Mouse (Mus musculus): Measurements from ENCODE around the gene Elk4. TPM values are rescaled to one million over a fixed set of nuclear protein-coding genes. Genes with fewer than 3 reads are reported as not detected.
A peak's percentile ranks its signal among the peaks of the same experiment; 100 is the strongest.

Gene Elk4
- polyA plus RNA-seq, 1 experiment from 2014 or later: 19.0 TPM

GRCm38 (mm10) chr1:132058558-132058957, 51.2 kb downstream of the Elk4 start:
- no peaks in the 10 kb centered on the region for H3K36me3 ChIP-seq (ENCODE audit: insufficient read depth, low read length)
- no peak for ATAC-seq (ENCODE audit: low FRiP score, low TSS enrichment)
- no peak overlapping the region for H3K27ac ChIP-seq (ENCODE audit: low read length)
- H3K4me1 ChIP-seq (ENCODE audit: insufficient read depth, low read length): peaks cover 17% of the 10 kb centered on the region
- H3K9me3 ChIP-seq (ENCODE audit: low read length): no peaks in the 10 kb centered on the region
- no peak overlapping the region for H3K4me2 ChIP-seq (replicated peaks; ENCODE audit: low read depth, low read length)
- 95% methylated on average over 5 of the region's 5 CpGs for WGBS
- no peak overlapping the region for H3K9ac ChIP-seq (replicated peaks; ENCODE audit: low read length)
- H3K27me3 ChIP-seq (ENCODE audit: insufficient read depth, low read length): no peaks in the 10 kb centered on the region
- H3K4me3 ChIP-seq (ENCODE audit: low read length): no peak overlapping the region

- Histone ChIP-seq H3K9ac (replicated peaks; ENCODE audit: low read length) (no peak overlapping the region), H3K36me3 (ENCODE audit: insufficient read depth, low read length) (no peaks in the 10 kb centered on the region), H3K9me3 (ENCODE audit: low read length) (no peaks in the 10 kb centered on the region), H3K27ac (ENCODE audit: low read length) (no peak overlapping the region), H3K4me1 (ENCODE audit: insufficient read depth, low read length) (peaks cover 17% of the 10 kb centered on the region), H3K27me3 (ENCODE audit: insufficient read depth, low read length) (peaks cover 2% of the 10 kb centered on the region; the same call in 1 of the 2 replicates), H3K4me2 (replicated peaks; ENCODE audit: low read depth, low read length) (no peak overlapping the region), H3K4me3 (ENCODE audit: low read length) (no peak overlapping the region)
- WGBS: 39% methylated on average over 7 of the region's 7 CpGs
- no peak for ATAC-seq (ENCODE audit: low FRiP score, low TSS enrichment)
Observed at GRCm38 (mm10) chr1:132060036-132060769, 52.8 kb downstream of the Elk4 start.

- peak; percentile 52 for ATAC-seq (ENCODE audit: low FRiP score, low TSS enrichment)
- Histone ChIP-seq H3K4me1 (ENCODE audit: insufficient read depth, low read length) (peaks cover 17% of the 10 kb centered on the region), H3K36me3 (ENCODE audit: insufficient read depth, low read length) (no peaks in the 10 kb centered on the region), H3K4me3 (ENCODE audit: low read length) (no peak overlapping the region), H3K9me3 (ENCODE audit: low read length) (no peaks in the 10 kb centered on the region), H3K27me3 (ENCODE audit: insufficient read depth, low read length) (peaks cover 16% of the 10 kb centered on the region; the same call in 1 of the 2 replicates), H3K27ac (ENCODE audit: low read length) (peak overlapping the region; percentile 28), H3K4me2 (replicated peaks; ENCODE audit: low read depth, low read length) (no peak overlapping the region), H3K9ac (replicated peaks; ENCODE audit: low read length) (no peak overlapping the region)
- 22% methylated on average over 6 of the region's 6 CpGs for WGBS
Observed at GRCm38 (mm10) chr1:132061750-132062541, 54.5 kb downstream of the Elk4 start.

- no peak overlapping the region for H3K9ac ChIP-seq (replicated peaks; ENCODE audit: low read length)
- H3K27me3 ChIP-seq (ENCODE audit: insufficient read depth, low read length): peaks cover 17% of the 10 kb centered on the region; the same call in 1 of the 2 replicates
- ATAC-seq (ENCODE audit: low FRiP score, low TSS enrichment): no peak
- H3K36me3 ChIP-seq (ENCODE audit: insufficient read depth, low read length): no peaks in the 10 kb centered on the region
- no peak overlapping the region for H3K4me3 ChIP-seq (ENCODE audit: low read length)
- WGBS: 45% methylated on average over 4 of the region's 4 CpGs
- H3K9me3 ChIP-seq (ENCODE audit: low read length): no peaks in the 10 kb centered on the region
- no peak overlapping the region for H3K27ac ChIP-seq (ENCODE audit: low read length)
- H3K4me1 ChIP-seq (ENCODE audit: insufficient read depth, low read length): peaks cover 24% of the 10 kb centered on the region
- H3K4me2 ChIP-seq (replicated peaks; ENCODE audit: low read depth, low read length): no peak overlapping the region
Observed at GRCm38 (mm10) chr1:132063096-132063495, 55.7 kb downstream of the Elk4 start.

GRCm38 (mm10) chr1:132065001-132065400, 57.6 kb downstream of the Elk4 start:
- Histone ChIP-seq H3K4me2 (replicated peaks; ENCODE audit: low read depth, low read length) (no peak overlapping the region), H3K9ac (replicated peaks; ENCODE audit: low read length) (no peak overlapping the region), H3K36me3 (ENCODE audit: insufficient read depth, low read length) (no peaks in the 10 kb centered on the region), H3K4me1 (ENCODE audit: insufficient read depth, low read length) (peaks cover 23% of the 10 kb centered on the region), H3K27ac (ENCODE audit: low read length) (no peak overlapping the region), H3K27me3 (ENCODE audit: insufficient read depth, low read length) (peaks cover 34% of the 10 kb centered on the region), H3K9me3 (ENCODE audit: low read length) (no peaks in the 10 kb centered on the region), H3K4me3 (ENCODE audit: low read length) (no peak overlapping the region)
- no peak for ATAC-seq (ENCODE audit: low FRiP score, low TSS enrichment)
- 64% methylated on average over 1 of the region's 1 CpGs for WGBS

GRCm38 (mm10) chr1:132065475-132066172, 58.2 kb downstream of the Elk4 start:
- no peak overlapping the region for H3K9ac ChIP-seq (replicated peaks; ENCODE audit: low read length)
- no peak overlapping the region for H3K27ac ChIP-seq (ENCODE audit: low read length)
- 84% methylated on average over 8 of the region's 8 CpGs for WGBS
- H3K4me3 ChIP-seq (ENCODE audit: low read length): no peak overlapping the region
- no peak for ATAC-seq (ENCODE audit: low FRiP score, low TSS enrichment)
- no peaks in the 10 kb centered on the region for H3K36me3 ChIP-seq (ENCODE audit: insufficient read depth, low read length)
- H3K4me2 ChIP-seq (replicated peaks; ENCODE audit: low read depth, low read length): no peak overlapping the region
- H3K27me3 ChIP-seq (ENCODE audit: insufficient read depth, low read length): peaks cover 36% of the 10 kb centered on the region
- H3K9me3 ChIP-seq (ENCODE audit: low read length): no peaks in the 10 kb centered on the region
- peaks cover 19% of the 10 kb centered on the region for H3K4me1 ChIP-seq (ENCODE audit: insufficient read depth, low read length)

- WGBS: 3% methylated on average over 57 of the region's 80 CpGs
- H3K4me2 ChIP-seq (replicated peaks; ENCODE audit: low read depth, low read length): peak within 1 kb of the TSS; percentile 90
- no peaks in the 10 kb centered on the region for H3K36me3 ChIP-seq (ENCODE audit: insufficient read depth, low read length)
- H3K4me3 ChIP-seq (ENCODE audit: low read length): peak within 1 kb of the TSS; percentile 52
- no peaks in the 10 kb centered on the region for H3K9me3 ChIP-seq (ENCODE audit: low read length)
- peaks cover 36% of the 10 kb centered on the region for H3K27me3 ChIP-seq (ENCODE audit: insufficient read depth, low read length)
- H3K9ac ChIP-seq (replicated peaks; ENCODE audit: low read length): peak within 1 kb of the TSS; percentile 67
- H3K27ac ChIP-seq (ENCODE audit: low read length): no peak within 1 kb of the TSS
- ATAC-seq (ENCODE audit: low FRiP score, low TSS enrichment): peak; percentile 86; the same call in 1 of the 2 replicates
- H3K4me1 ChIP-seq (ENCODE audit: insufficient read depth, low read length): peaks cover 10% of the 10 kb centered on the region
Observed at GRCm38 (mm10) chr1:132067261-132068255, 60.2 kb downstream of the Elk4 start, which contains the start of gene Mfsd4a. Gene Mfsd4a (minus strand): TSS chr1:132068062.

- no peak for ATAC-seq (ENCODE audit: low FRiP score, low TSS enrichment)
- no peak overlapping the region for H3K4me2 ChIP-seq (replicated peaks; ENCODE audit: low read depth, low read length)
- H3K27me3 ChIP-seq (ENCODE audit: insufficient read depth, low read length): peaks cover 36% of the 10 kb centered on the region
- H3K36me3 ChIP-seq (ENCODE audit: insufficient read depth, low read length): no peaks in the 10 kb centered on the region
- WGBS: 88% methylated on average over 8 of the region's 8 CpGs
- no peak overlapping the region for H3K9ac ChIP-seq (replicated peaks; ENCODE audit: low read length)
- peaks cover 9% of the 10 kb centered on the region for H3K4me1 ChIP-seq (ENCODE audit: insufficient read depth, low read length)
- H3K4me3 ChIP-seq (ENCODE audit: low read length): no peak overlapping the region
- no peak overlapping the region for H3K27ac ChIP-seq (ENCODE audit: low read length)
- no peaks in the 10 kb centered on the region for H3K9me3 ChIP-seq (ENCODE audit: low read length)
Observed at GRCm38 (mm10) chr1:132069436-132069835, 62.0 kb downstream of the Elk4 start.

GRCm38 (mm10) chr1:132070659-132071058, 63.3 kb downstream of the Elk4 start:
- peaks cover 9% of the 10 kb centered on the region for H3K4me1 ChIP-seq (ENCODE audit: insufficient read depth, low read length)
- no peaks in the 10 kb centered on the region for H3K9me3 ChIP-seq (ENCODE audit: low read length)
- no peaks in the 10 kb centered on the region for H3K36me3 ChIP-seq (ENCODE audit: insufficient read depth, low read length)
- no peak for ATAC-seq (ENCODE audit: low FRiP score, low TSS enrichment)
- H3K4me2 ChIP-seq (replicated peaks; ENCODE audit: low read depth, low read length): no peak overlapping the region
- 93% methylated on average over 3 of the region's 3 CpGs for WGBS
- peaks cover 31% of the 10 kb centered on the region for H3K27me3 ChIP-seq (ENCODE audit: insufficient read depth, low read length)
- no peak overlapping the region for H3K4me3 ChIP-seq (ENCODE audit: low read length)
- no peak overlapping the region for H3K9ac ChIP-seq (replicated peaks; ENCODE audit: low read length)
- no peak overlapping the region for H3K27ac ChIP-seq (ENCODE audit: low read length)

All from kidney, embryonic 16.5 days (tissue).